Mouse (Mus musculus) layer of hippocampus, adult 18-20 months (tissue): ENCODE data around the gene Abhd2. TPM values are rescaled to one million over a fixed set of nuclear protein-coding genes. Genes with fewer than 3 reads are reported as not detected.

Source experiments
- DNase-seq, 2 experiments: peaks; one replicate each; pipeline ENCODE4 v3.0.0; 2022; ENCODE audit warnings: low spot score in 2 of 2
- long read RNA-seq: library from polyadenylated mRNA; stranded (forward); transcript quantifications from one replicate; pipeline ENCODE4 v2.0.0, GENCODE M21; 2021
- total RNA-seq, 2 experiments: library from RNA; stranded (reverse); gene quantifications; 2 replicates each; pipeline ENCODE4 v1.2.3; 2021

The Abhd2 gene
- 10 to 100 TPM; 62.0 to 65.6 TPM for total RNA-seq
- long read RNA-seq, full-length matches to known transcripts: 6 of 10 reads
- long read RNA-seq, partial matches to known transcripts: 4 of 10 reads
- long read RNA-seq, other reads (novel, unspliced or antisense): 0 of 10 reads

- peak; percentile 100 for DNase-seq
Measured at GRCm38 (mm10) chr7:79272789-79273718, at the start of gene Abhd2. Abhd2 (plus strand) TSS chr7:79273199.

- DNase-seq: no peak
Measured at GRCm38 (mm10) chr7:79225477-79225876, 47.5 kb upstream of the Abhd2 start.

- no peak for DNase-seq
Measured at GRCm38 (mm10) chr7:79226172-79226571, 46.8 kb upstream of the Abhd2 start.

GRCm38 (mm10) chr7:79226834-79227486, 46.0 kb upstream of the Abhd2 start:
- no peak for DNase-seq

- DNase-seq: peak; percentile 46 to 86
Measured at GRCm38 (mm10) chr7:79228471-79228870, 44.5 kb upstream of the Abhd2 start.

GRCm38 (mm10) chr7:79231577-79231976, 41.4 kb upstream of the Abhd2 start:
- no peak for DNase-seq

- no peak for DNase-seq
Measured at GRCm38 (mm10) chr7:79232048-79232447, 41.0 kb upstream of the Abhd2 start.

GRCm38 (mm10) chr7:79238741-79239140, 34.3 kb upstream of the Abhd2 start:
- DNase-seq: no peak

GRCm38 (mm10) chr7:79241931-79242625, 30.9 kb upstream of the Abhd2 start:
- DNase-seq: no peak

GRCm38 (mm10) chr7:79243236-79243635, 29.8 kb upstream of the Abhd2 start:
- DNase-seq: no peak

- peak; percentile 60 to 82 for DNase-seq
Measured at GRCm38 (mm10) chr7:79246039-79246670, 26.8 kb upstream of the Abhd2 start.

- DNase-seq: no peak
Measured at GRCm38 (mm10) chr7:79247408-79247807, 25.6 kb upstream of the Abhd2 start.

- no peak for DNase-seq
Measured at GRCm38 (mm10) chr7:79247881-79248389, 25.1 kb upstream of the Abhd2 start.

- no peak for DNase-seq
Measured at GRCm38 (mm10) chr7:79249581-79249980, 23.4 kb upstream of the Abhd2 start.

- DNase-seq: peak in 1 of 2 experiments; percentile 50
Measured at GRCm38 (mm10) chr7:79254248-79254888, 18.6 kb upstream of the Abhd2 start.

GRCm38 (mm10) chr7:79255350-79255749, 17.6 kb upstream of the Abhd2 start:
- peak; percentile 66 to 79 for DNase-seq

- no peak for DNase-seq
Measured at GRCm38 (mm10) chr7:79255752-79256151, 17.2 kb upstream of the Abhd2 start.

GRCm38 (mm10) chr7:79256716-79257115, 16.3 kb upstream of the Abhd2 start:
- DNase-seq: no peak

GRCm38 (mm10) chr7:79258981-79259542, 13.9 kb upstream of the Abhd2 start:
- DNase-seq: no peak

- no peak for DNase-seq
Measured at GRCm38 (mm10) chr7:79262478-79262877, 10.5 kb upstream of the Abhd2 start.
